Mouse (Mus musculus) myocyte (in vitro differentiated cells): ENCODE results near the gene C77080. TPM values are rescaled to one million over a fixed set of nuclear protein-coding genes. Genes with fewer than 3 reads are reported as not detected.

Experiments
- H3K27me3 ChIP-seq: one replicate; pipeline ENCODE4 v1.6.1; 2011; ENCODE audit not compliant: control insufficient read depth, insufficient read depth, insufficient read length
- H3K36me3 ChIP-seq: one replicate; pipeline ENCODE4 v1.6.1; 2011; ENCODE audit not compliant: control insufficient read depth, insufficient read depth
- H3K4me2 ChIP-seq: one replicate; pipeline ENCODE4 v1.6.1; 2011; ENCODE audit warnings: low read depth, control low read depth
- H3K4me3 ChIP-seq: one replicate; pipeline ENCODE4 v1.5.1; 2011; ENCODE audit warnings: mild to moderate bottlenecking, control low read depth, moderate library complexity
- H3K79me2 ChIP-seq: one replicate; pipeline ENCODE4 v1.6.1; 2011; ENCODE audit not compliant: control insufficient read depth, insufficient read depth
- H3ac ChIP-seq: one replicate; pipeline ENCODE4 v1.6.1; 2011; ENCODE audit not compliant: control insufficient read depth, insufficient read length
- CEBPB ChIP-seq: IDR thresholded peaks from 2 replicates; pipeline ENCODE4 v1.6.1; 2011; ENCODE audit warnings: mild to moderate bottlenecking, moderate library complexity; ENCODE audit not compliant: poor library complexity, insufficient read depth, severe bottlenecking
- E2F4 ChIP-seq: IDR thresholded peaks from one replicate; pipeline ENCODE4 v1.6.1; 2011; ENCODE audit warnings: mild to moderate bottlenecking, control low read depth, moderate library complexity; ENCODE audit not compliant: insufficient read depth
- MAX ChIP-seq: IDR thresholded peaks from one replicate; pipeline ENCODE4 v1.6.1; 2011; ENCODE audit warnings: low read depth, mild to moderate bottlenecking, control low read depth
- MYOD1 ChIP-seq, 3 experiments: IDR thresholded peaks; one replicate each; pipeline ENCODE4 v1.6.1; 2011; ENCODE audit warnings: control low read depth in 2 of 3, low read depth in 2 of 3, mild to moderate bottlenecking in 2 of 3, moderate library complexity in 1 of 3; ENCODE audit not compliant: insufficient read length in 2 of 3, control insufficient read depth in 1 of 3
- MYOG ChIP-seq, 3 experiments: IDR thresholded peaks; one replicate each; pipeline ENCODE4 v1.6.1; 2011; ENCODE audit warnings: control low read depth in 2 of 3, low read depth in 2 of 3, mild to moderate bottlenecking in 2 of 3; ENCODE audit not compliant: insufficient read length in 2 of 3, control insufficient read depth in 1 of 3, insufficient read depth in 1 of 3
- POLR2A ChIP-seq: IDR thresholded peaks from one replicate; pipeline ENCODE4 v1.6.1; 2011; ENCODE audit warnings: low read depth, mild to moderate bottlenecking, control low read depth, moderate library complexity; ENCODE audit not compliant: insufficient read length
- POLR2AphosphoS2 ChIP-seq: IDR thresholded peaks from one replicate; pipeline ENCODE4 v1.6.1; 2011; ENCODE audit warnings: low read depth, control low read depth; ENCODE audit not compliant: insufficient read length
- REST ChIP-seq: IDR thresholded peaks from one replicate; pipeline ENCODE4 v1.6.1; 2011; ENCODE audit warnings: mild to moderate bottlenecking, control low read depth, moderate library complexity; ENCODE audit not compliant: insufficient read depth, insufficient read length
- SRF ChIP-seq: IDR thresholded peaks from one replicate; pipeline ENCODE4 v1.6.1; 2011; ENCODE audit warnings: low read depth; ENCODE audit not compliant: control insufficient read depth, insufficient read length
- TCF12 ChIP-seq: IDR thresholded peaks from one replicate; pipeline ENCODE4 v1.6.1; 2011; ENCODE audit warnings: mild to moderate bottlenecking, control low read depth; ENCODE audit not compliant: poor library complexity, insufficient read depth, severe bottlenecking
- TCF3 ChIP-seq: IDR thresholded peaks from one replicate; pipeline ENCODE4 v1.6.1; 2011; ENCODE audit warnings: low read depth, control low read depth; ENCODE audit not compliant: insufficient read length
- USF1 ChIP-seq: IDR thresholded peaks from one replicate; pipeline ENCODE4 v1.6.1; 2011; ENCODE audit warnings: low read depth, mild to moderate bottlenecking, control low read depth, moderate library complexity
- polyA plus RNA-seq: library from polyadenylated mRNA; unstranded; fragments of >200 nt; fragmentation: generic; extraction: Trizol; gene quantifications from one replicate; pipeline ENCODE4 v1.2.1, GENCODE M21; 2012; ENCODE audit warnings: missing spikeins

The C77080 gene
- polyA plus RNA-seq, 1 experiment = 25.4 TPM

- TF ChIP-seq TCF3 = no peak
- TF ChIP-seq POLR2A = peak; percentile 42
- no peak for TF ChIP-seq POLR2AphosphoS2
- no peak for TF ChIP-seq TCF12
- TF ChIP-seq MYOG (IDR thresholded peaks at IDR 0.05; ENCODE audit: control insufficient read depth in 1 of 3, insufficient read depth in 1 of 3, insufficient read length in 2 of 3, low read depth in 2 of 3) = peak in 1 of 3 experiments; percentile 2
- H3ac ChIP-seq = peak overlapping the region; percentile 40
- no peaks in the 10 kb centered on the region for H3K36me3 ChIP-seq
- peak overlapping the region; percentile 100 for H3K4me2 ChIP-seq
- H3K79me2 ChIP-seq = peaks cover 47% of the 10 kb centered on the region
- H3K27me3 ChIP-seq = no peaks in the 10 kb centered on the region
- peak overlapping the region; percentile 74 for H3K4me3 ChIP-seq
Observed at GRCm38 (mm10) chr4:129248243-129248767, 12.9 kb downstream of the C77080 start.

- peak overlapping the region; percentile 40 for H3ac ChIP-seq
- peak overlapping the region; percentile 74 for H3K4me3 ChIP-seq
- H3K4me2 ChIP-seq = peak overlapping the region; percentile 100
- H3K79me2 ChIP-seq = peaks cover 54% of the 10 kb centered on the region
- H3K27me3 ChIP-seq = no peaks in the 10 kb centered on the region
- no peaks in the 10 kb centered on the region for H3K36me3 ChIP-seq
- no peak for TF ChIP-seq MAX
- peak in 1 of 3 experiments; percentile 19 for TF ChIP-seq MYOG (IDR thresholded peaks at IDR 0.05; ENCODE audit: control insufficient read depth in 1 of 3, insufficient read depth in 1 of 3, insufficient read length in 2 of 3, low read depth in 2 of 3)
- TF ChIP-seq POLR2AphosphoS2 = no peak
- no peak for TF ChIP-seq SRF
- no peak for TF ChIP-seq TCF12
- TF ChIP-seq E2F4 = no peak
- TF ChIP-seq CEBPB = no peak
- no peak for TF ChIP-seq TCF3
- peak in 1 of 3 experiments; percentile 56 for TF ChIP-seq MYOD1 (IDR thresholded peaks at IDR 0.05; ENCODE audit: control insufficient read depth in 1 of 3, insufficient read length in 2 of 3, low read depth in 2 of 3)
- no peak for TF ChIP-seq REST
- no peak for TF ChIP-seq POLR2A
- TF ChIP-seq USF1 = no peak
Observed at GRCm38 (mm10) chr4:129247381-129248242, 13.6 kb downstream of the C77080 start.

- Histone ChIP-seq H3K4me3 (peak overlapping the region; percentile 74), H3K27me3 (no peaks in the 10 kb centered on the region), H3ac (no peak overlapping the region)
Observed at GRCm38 (mm10) chr4:129246360-129247301, 14.6 kb downstream of the C77080 start.

GRCm38 (mm10) chr4:129244802-129245201, 16.4 kb downstream of the C77080 start:
- no peak overlapping the region for H3ac ChIP-seq
- H3K36me3 ChIP-seq = no peaks in the 10 kb centered on the region
- H3K27me3 ChIP-seq = no peaks in the 10 kb centered on the region
- peak overlapping the region; percentile 100 for H3K4me2 ChIP-seq
- TF ChIP-seq E2F4 (no peak), POLR2AphosphoS2 (no peak), CEBPB (no peak), TCF3 (no peak), TCF12 (no peak), POLR2A (no peak), REST (no peak), MYOG (IDR thresholded peaks at IDR 0.05; ENCODE audit: control insufficient read depth in 1 of 3, insufficient read depth in 1 of 3, insufficient read length in 2 of 3, low read depth in 2 of 3) (no peak), MYOD1 (IDR thresholded peaks at IDR 0.05; ENCODE audit: control insufficient read depth in 1 of 3, insufficient read length in 2 of 3, low read depth in 2 of 3) (no peak), SRF (no peak), MAX (no peak), USF1 (no peak)
- peak overlapping the region; percentile 74 for H3K4me3 ChIP-seq
- peaks cover 82% of the 10 kb centered on the region for H3K79me2 ChIP-seq

More at GRCm38 (mm10) chr4:129246360-129247301, 14.6 kb downstream of the C77080 start:
- H3K4me2 ChIP-seq = peak overlapping the region; percentile 100
- no peak for TF ChIP-seq MYOD1 (IDR thresholded peaks at IDR 0.05; ENCODE audit: control insufficient read depth in 1 of 3, insufficient read length in 2 of 3, low read depth in 2 of 3)
- no peak for TF ChIP-seq MYOG (IDR thresholded peaks at IDR 0.05; ENCODE audit: control insufficient read depth in 1 of 3, insufficient read depth in 1 of 3, insufficient read length in 2 of 3, low read depth in 2 of 3)
- TF ChIP-seq CEBPB = no peak
- TF ChIP-seq POLR2AphosphoS2 = no peak
- peaks cover 64% of the 10 kb centered on the region for H3K79me2 ChIP-seq
- H3K36me3 ChIP-seq = no peaks in the 10 kb centered on the region
